Mouse (Mus musculus) testis, adult 2 months (tissue): ENCODE results near the gene Clcn1. TPM values are rescaled to one million over a fixed set of nuclear protein-coding genes. Genes with fewer than 3 reads are reported as not detected.

ENCODE experiments used
- H3K27ac ChIP-seq: fragments of 200-500 bp; 2 replicates; pipeline ENCODE4 v1.5.1; 2012; ENCODE audit warnings: low read depth, low read length; ENCODE audit not compliant: control insufficient read depth, insufficient read depth
- H3K27me3 ChIP-seq: fragments of 200-500 bp; 2 replicates; pipeline ENCODE4 v1.6.1; 2012; ENCODE audit warnings: mild to moderate bottlenecking, low read length, moderate library complexity; ENCODE audit not compliant: control insufficient read depth, insufficient read depth
- H3K36me3 ChIP-seq: fragments of 200-500 bp; 2 replicates; pipeline ENCODE4 v1.6.1; 2012; ENCODE audit warnings: mild to moderate bottlenecking, low read length; ENCODE audit not compliant: control insufficient read depth, insufficient read depth
- H3K4me1 ChIP-seq: fragments of 200-500 bp; 2 replicates; pipeline ENCODE4 v1.6.1; 2012; ENCODE audit warnings: low read length; ENCODE audit not compliant: control insufficient read depth, insufficient read depth
- H3K4me3 ChIP-seq: fragments of 200-500 bp; 2 replicates; pipeline ENCODE4 v1.5.1; 2012; ENCODE audit warnings: low read depth, mild to moderate bottlenecking, low read length, moderate library complexity, mixed read lengths; ENCODE audit not compliant: control insufficient read depth
- CTCF ChIP-seq: fragments of 200-500 bp; IDR thresholded peaks from 2 replicates; pipeline ENCODE4 v1.5.1; 2012; ENCODE audit warnings: low read depth, mild to moderate bottlenecking, inconsistent platforms, low read length, moderate library complexity; ENCODE audit not compliant: control insufficient read depth, insufficient read depth, insufficient replicate concordance
- POLR2A ChIP-seq: fragments of 200-500 bp; IDR thresholded peaks from 2 replicates; pipeline ENCODE4 v1.6.1; 2012; ENCODE audit warnings: low read depth, mild to moderate bottlenecking, inconsistent platforms, low read length, moderate library complexity; ENCODE audit not compliant: control insufficient read depth
- polyA plus RNA-seq: library from polyadenylated mRNA; depleted of rRNA; stranded (reverse); fragments of >200 nt; gene quantifications from 2 replicates; pipeline ENCODE4 v1.2.3, GENCODE M21; 2012; rRNA removed

Gene Clcn1
- polyA plus RNA-seq, 1 experiment, result 0.84 TPM

- Histone ChIP-seq H3K27ac (peak overlapping the region; percentile 57), H3K4me1 (peaks cover 8% of the 10 kb centered on the region), H3K4me3 (no peak overlapping the region), H3K36me3 (no peaks in the 10 kb centered on the region), H3K27me3 (no peaks in the 10 kb centered on the region)
- TF ChIP-seq POLR2A (no peak), CTCF (no peak)
Observed at GRCm38 (mm10) chr6:42362974-42363373, 76.5 kb downstream of the Clcn1 start.

- no peaks in the 10 kb centered on the region for H3K36me3 ChIP-seq
- TF ChIP-seq CTCF, result no peak
- no peak for TF ChIP-seq POLR2A
- H3K4me3 ChIP-seq, result no peak overlapping the region
- no peak overlapping the region for H3K27ac ChIP-seq
- H3K27me3 ChIP-seq, result no peaks in the 10 kb centered on the region
- peaks cover 8% of the 10 kb centered on the region for H3K4me1 ChIP-seq
Observed at GRCm38 (mm10) chr6:42364066-42364465, 77.6 kb downstream of the Clcn1 start.

- no peak for TF ChIP-seq CTCF
- TF ChIP-seq POLR2A, result no peak
- H3K4me3 ChIP-seq, result no peak overlapping the region
Observed at GRCm38 (mm10) chr6:42364607-42365006, 78.1 kb downstream of the Clcn1 start.

GRCm38 (mm10) chr6:42365215-42365614 is 78.7 kb downstream of the Clcn1 start:
- no peak overlapping the region for H3K4me3 ChIP-seq
- no peak overlapping the region for H3K27ac ChIP-seq
- no peaks in the 10 kb centered on the region for H3K36me3 ChIP-seq
- H3K27me3 ChIP-seq, result no peaks in the 10 kb centered on the region
- peaks cover 6% of the 10 kb centered on the region for H3K4me1 ChIP-seq
- TF ChIP-seq CTCF, result no peak
- TF ChIP-seq POLR2A, result no peak

More at GRCm38 (mm10) chr6:42364607-42365006, 78.1 kb downstream of the Clcn1 start:
- peaks cover 7% of the 10 kb centered on the region for H3K4me1 ChIP-seq
- H3K27ac ChIP-seq, result no peak overlapping the region
- H3K36me3 ChIP-seq, result no peaks in the 10 kb centered on the region
- H3K27me3 ChIP-seq, result no peaks in the 10 kb centered on the region

Other genes with a start within 250 kb of the Clcn1 start
- gene Sva, start 248.3 kb upstream of the Clcn1 start, polyA plus RNA-seq, result not detected in 2 replicates
- not detected in 2 replicates for gene Tas2r139, start 145.7 kb upstream of the Clcn1 start, polyA plus RNA-seq
- gene Tas2r144, start 71.4 kb upstream of the Clcn1 start, polyA plus RNA-seq, result not detected in 2 replicates
- 6.3 and 6.5 TPM in 2 replicates for gene Gstk1, start 40.8 kb upstream of the Clcn1 start, polyA plus RNA-seq
- gene Tmem139, start 24.7 kb upstream of the Clcn1 start, polyA plus RNA-seq, result 0.12 TPM in 1 of 2 replicates, not detected in the other
- gene Casp2, start 21.7 kb upstream of the Clcn1 start, polyA plus RNA-seq, result 7.4 and 10.4 TPM in 2 replicates
- 11.9 and 12.0 TPM in 2 replicates for gene Fam131b, start 38.0 kb downstream of the Clcn1 start, polyA plus RNA-seq
- 35.2 and 40.1 TPM in 2 replicates for gene Zyx, start 62.9 kb downstream of the Clcn1 start, polyA plus RNA-seq
- gene Epha1, start 86.6 kb downstream of the Clcn1 start, polyA plus RNA-seq, result 0.30 and 0.76 TPM in 2 replicates
- not detected in 2 replicates for gene Tas2r143, start 113.6 kb downstream of the Clcn1 start, polyA plus RNA-seq
- not detected in 2 replicates for gene Tas2r135, start 118.7 kb downstream of the Clcn1 start, polyA plus RNA-seq
- gene Tas2r126, start 147.8 kb downstream of the Clcn1 start, polyA plus RNA-seq, result not detected in 2 replicates
- 0.16 TPM in 1 of 2 replicates, not detected in the other for gene Olfr458, start 178.5 kb downstream of the Clcn1 start, polyA plus RNA-seq
- not detected in 2 replicates for gene Olfr457, start 189.7 kb downstream of the Clcn1 start, polyA plus RNA-seq
- gene Olfr456, start 200.5 kb downstream of the Clcn1 start, polyA plus RNA-seq, result 0.20 and 0.42 TPM in 2 replicates